Mouse (Mus musculus): ENCODE measurements around the gene Adgre4. TPM values are rescaled to one million over a fixed set of nuclear protein-coding genes. Genes with fewer than 3 reads are reported as not detected.

The Adgre4 gene
- polyA plus RNA-seq (2015; fragmentation: Nextera tagmentation; extraction: Ambion mirVana) = 0.27 and 0.58 TPM in 2 replicates

DNA sequence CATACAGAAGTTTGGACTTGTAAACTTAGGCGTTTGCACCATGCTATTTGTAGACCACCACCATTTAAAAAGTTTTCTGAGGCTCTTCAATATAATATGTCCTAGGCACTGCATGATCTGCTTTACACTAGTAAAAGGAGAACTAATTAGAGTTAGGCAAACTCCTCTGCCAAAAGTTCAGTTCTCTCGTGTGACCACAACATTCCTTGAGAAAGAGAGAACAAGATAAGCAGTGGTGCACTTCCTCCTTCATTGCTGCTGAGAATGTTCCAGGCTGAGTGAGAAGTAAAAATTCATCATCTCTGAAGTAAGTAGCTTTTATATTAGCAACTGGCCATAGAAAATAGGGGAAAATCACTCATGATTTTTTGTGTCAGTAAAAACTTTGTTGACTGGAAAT, at the start of gene Adgre4:
Gene Adgre4, plus strand, starts transcription at position 199 of the 400 bp plus-strand sequence.
- ATAC-seq (replicated peaks; ENCODE audit: extremely low read depth, insufficient read depth, low FRiP score) = no peak
- Histone ChIP-seq H3K4me3 (ENCODE audit: low read length) (no peak within 1 kb of the TSS), H3K4me1 (ENCODE audit: control insufficient read depth, insufficient read depth, low read length) (no peaks in the 10 kb centered on the region), H3K4me2 (ENCODE audit: low read depth, low read length) (no peak within 1 kb of the TSS), H3K9ac (ENCODE audit: low read length) (no peak within 1 kb of the TSS), H3K36me3 (ENCODE audit: control insufficient read depth, insufficient read depth) (no peaks in the 10 kb centered on the region), H3K27ac (ENCODE audit: low read length) (no peak within 1 kb of the TSS), H3K9me3 (replicated peaks; ENCODE audit: control insufficient read depth, low read length) (no peaks in the 10 kb centered on the region), H3K27me3 (ENCODE audit: control insufficient read depth, insufficient read depth, low read length) (no peaks in the 10 kb centered on the region)
- WGBS = 46% methylated on average over 2 of the region's 2 CpGs

- peaks cover 12% of the 10 kb centered on the region for H3K36me3 ChIP-seq (ENCODE audit: control insufficient read depth, insufficient read depth)
- no peak for ATAC-seq (replicated peaks; ENCODE audit: extremely low read depth, insufficient read depth, low FRiP score)
- H3K27ac ChIP-seq (ENCODE audit: low read length) = no peak overlapping the region
- H3K4me3 ChIP-seq (ENCODE audit: low read length) = no peak overlapping the region
- no peak overlapping the region for H3K4me2 ChIP-seq (ENCODE audit: low read depth, low read length)
- no peaks in the 10 kb centered on the region for H3K27me3 ChIP-seq (ENCODE audit: control insufficient read depth, insufficient read depth, low read length)
- no peak overlapping the region for H3K9ac ChIP-seq (ENCODE audit: low read length)
- H3K9me3 ChIP-seq (replicated peaks; ENCODE audit: control insufficient read depth, low read length) = no peaks in the 10 kb centered on the region
- no peaks in the 10 kb centered on the region for H3K4me1 ChIP-seq (ENCODE audit: control insufficient read depth, insufficient read depth, low read length)
- 56% methylated on average over 3 of the region's 3 CpGs for WGBS
Observed at GRCm38 (mm10) chr17:55702161-55702820, 47.5 kb upstream of the Adgre4 start.

DNA sequence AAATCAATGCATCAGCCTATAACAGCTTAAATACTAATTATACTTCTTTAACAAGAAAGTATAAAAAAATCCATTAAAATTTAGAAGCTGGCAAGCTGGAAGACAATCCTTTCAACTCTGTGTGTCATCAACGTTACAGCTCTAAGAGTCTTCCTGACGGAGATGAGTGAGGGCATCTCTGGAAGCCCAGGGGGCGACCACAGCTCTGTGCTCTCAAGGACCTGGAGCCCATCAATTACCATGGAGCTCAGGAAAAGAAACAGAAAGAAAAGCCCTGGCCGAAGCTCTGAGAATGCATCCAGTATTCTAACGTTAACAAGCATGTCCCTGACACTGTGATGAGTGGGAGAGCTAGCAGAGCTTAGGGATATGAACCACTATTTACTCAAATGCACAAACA, 46.9 kb upstream of the Adgre4 start:
- Histone ChIP-seq H3K4me3 (ENCODE audit: low read length) (no peak overlapping the region), H3K27ac (ENCODE audit: low read length) (no peak overlapping the region), H3K4me2 (ENCODE audit: low read depth, low read length) (no peak overlapping the region), H3K4me1 (ENCODE audit: control insufficient read depth, insufficient read depth, low read length) (no peaks in the 10 kb centered on the region), H3K36me3 (ENCODE audit: control insufficient read depth, insufficient read depth) (peaks cover 7% of the 10 kb centered on the region), H3K9me3 (replicated peaks; ENCODE audit: control insufficient read depth, low read length) (no peaks in the 10 kb centered on the region), H3K9ac (ENCODE audit: low read length) (no peak overlapping the region), H3K27me3 (ENCODE audit: control insufficient read depth, insufficient read depth, low read length) (no peaks in the 10 kb centered on the region)
- 76% methylated on average over 5 of the region's 5 CpGs for WGBS
- ATAC-seq (replicated peaks; ENCODE audit: extremely low read depth, insufficient read depth, low FRiP score) = no peak

GRCm38 (mm10) chr17:55711984-55712811, 37.6 kb upstream of the Adgre4 start, which contains the start of gene Pot1b:
Pot1b (minus strand) TSS chr17:55712628.
- Histone ChIP-seq H3K4me1 (ENCODE audit: control insufficient read depth, insufficient read depth, low read length) (no peaks in the 10 kb centered on the region), H3K4me2 (ENCODE audit: low read depth, low read length) (peak within 1 kb of the TSS; percentile 75), H3K4me3 (ENCODE audit: low read length) (peak within 1 kb of the TSS; percentile 79), H3K9ac (ENCODE audit: low read length) (peak within 1 kb of the TSS; percentile 80), H3K36me3 (ENCODE audit: control insufficient read depth, insufficient read depth) (no peaks in the 10 kb centered on the region), H3K9me3 (replicated peaks; ENCODE audit: control insufficient read depth, low read length) (no peaks in the 10 kb centered on the region), H3K27me3 (ENCODE audit: control insufficient read depth, insufficient read depth, low read length) (no peaks in the 10 kb centered on the region), H3K27ac (ENCODE audit: low read length) (0 out of 2 replicates have a peak within 1 kb of the TSS, but pooled peaks have one; percentile 33)
- under 1% methylated on average over 36 of the region's 37 CpGs for WGBS
- peak; percentile 99 for ATAC-seq (replicated peaks; ENCODE audit: extremely low read depth, insufficient read depth, low FRiP score)

- H3K4me2 ChIP-seq (ENCODE audit: low read depth, low read length) = no peak overlapping the region
- ATAC-seq (replicated peaks; ENCODE audit: extremely low read depth, insufficient read depth, low FRiP score) = no peak
- H3K4me3 ChIP-seq (ENCODE audit: low read length) = no peak overlapping the region
- H3K4me1 ChIP-seq (ENCODE audit: control insufficient read depth, insufficient read depth, low read length) = no peaks in the 10 kb centered on the region
- H3K9ac ChIP-seq (ENCODE audit: low read length) = no peak overlapping the region
- WGBS = 67% methylated on average over 1 of the region's 1 CpGs
- H3K9me3 ChIP-seq (replicated peaks; ENCODE audit: control insufficient read depth, low read length) = no peaks in the 10 kb centered on the region
- no peak overlapping the region for H3K27ac ChIP-seq (ENCODE audit: low read length)
- no peaks in the 10 kb centered on the region for H3K27me3 ChIP-seq (ENCODE audit: control insufficient read depth, insufficient read depth, low read length)
- no peaks in the 10 kb centered on the region for H3K36me3 ChIP-seq (ENCODE audit: control insufficient read depth, insufficient read depth)
Observed at GRCm38 (mm10) chr17:55721270-55721669, 28.5 kb upstream of the Adgre4 start.

- Histone ChIP-seq H3K9ac (ENCODE audit: low read length) (no peak overlapping the region), H3K27ac (ENCODE audit: low read length) (no peak overlapping the region), H3K4me2 (ENCODE audit: low read depth, low read length) (no peak overlapping the region), H3K27me3 (ENCODE audit: control insufficient read depth, insufficient read depth, low read length) (no peaks in the 10 kb centered on the region), H3K4me3 (ENCODE audit: low read length) (no peak overlapping the region), H3K9me3 (replicated peaks; ENCODE audit: control insufficient read depth, low read length) (no peaks in the 10 kb centered on the region), H3K4me1 (ENCODE audit: control insufficient read depth, insufficient read depth, low read length) (no peaks in the 10 kb centered on the region), H3K36me3 (ENCODE audit: control insufficient read depth, insufficient read depth) (no peaks in the 10 kb centered on the region)
- WGBS = 63% methylated on average over 2 of the region's 2 CpGs
- ATAC-seq (replicated peaks; ENCODE audit: extremely low read depth, insufficient read depth, low FRiP score) = no peak
Observed at GRCm38 (mm10) chr17:55722250-55722649, 27.5 kb upstream of the Adgre4 start.

DNA sequence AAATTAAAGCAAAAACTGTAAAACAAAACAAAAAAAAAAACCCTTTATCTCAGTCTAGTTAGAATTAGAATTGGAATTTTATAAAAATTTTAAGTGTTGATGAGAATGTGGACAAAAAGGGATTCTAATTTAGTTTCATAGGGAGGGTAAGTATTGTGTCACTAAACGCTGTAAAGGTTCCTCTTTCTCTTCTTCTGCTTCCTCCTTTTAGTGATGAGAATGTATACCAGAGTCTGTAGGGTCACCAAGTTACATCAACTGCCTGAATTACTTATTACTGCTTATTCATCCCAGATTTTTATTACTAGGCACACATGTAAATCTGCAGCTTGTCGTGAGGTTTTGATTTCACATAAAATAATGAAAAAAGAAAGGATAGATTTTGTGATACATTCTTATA, 23.6 kb upstream of the Adgre4 start:
- Histone ChIP-seq H3K27me3 (ENCODE audit: control insufficient read depth, insufficient read depth, low read length) (no peaks in the 10 kb centered on the region), H3K27ac (ENCODE audit: low read length) (no peak overlapping the region), H3K9me3 (replicated peaks; ENCODE audit: control insufficient read depth, low read length) (no peaks in the 10 kb centered on the region), H3K4me3 (ENCODE audit: low read length) (no peak overlapping the region), H3K36me3 (ENCODE audit: control insufficient read depth, insufficient read depth) (no peaks in the 10 kb centered on the region), H3K4me1 (ENCODE audit: control insufficient read depth, insufficient read depth, low read length) (no peaks in the 10 kb centered on the region), H3K9ac (ENCODE audit: low read length) (no peak overlapping the region), H3K4me2 (ENCODE audit: low read depth, low read length) (no peak overlapping the region)
- WGBS = 54% methylated on average over 2 of the region's 2 CpGs
- ATAC-seq (replicated peaks; ENCODE audit: extremely low read depth, insufficient read depth, low FRiP score) = no peak

GRCm38 (mm10) chr17:55736675-55737074, 13.1 kb upstream of the Adgre4 start:
- no peak overlapping the region for H3K4me2 ChIP-seq (ENCODE audit: low read depth, low read length)
- ATAC-seq (replicated peaks; ENCODE audit: extremely low read depth, insufficient read depth, low FRiP score) = no peak
- no peak overlapping the region for H3K9ac ChIP-seq (ENCODE audit: low read length)

DNA sequence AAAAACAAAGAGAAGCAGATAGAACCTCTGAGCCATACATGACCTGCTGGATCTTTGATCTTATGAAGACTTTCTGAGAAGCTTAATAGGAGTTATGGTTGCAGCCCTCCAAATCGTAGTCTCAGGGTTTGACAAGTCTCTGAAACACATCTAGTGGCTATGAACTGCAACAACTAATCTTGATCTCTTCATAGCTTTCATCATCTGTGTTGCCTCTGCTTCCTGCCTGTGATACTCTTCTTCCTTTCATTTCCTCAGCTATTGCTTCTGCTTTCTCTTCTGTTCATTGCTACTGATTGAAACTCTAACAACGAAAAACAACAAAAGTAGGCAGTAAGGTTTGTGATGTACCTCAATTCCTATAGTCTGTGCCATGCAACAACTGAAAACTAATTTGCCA, 1.4 kb downstream of the Adgre4 start:
- H3K27me3 ChIP-seq (ENCODE audit: control insufficient read depth, insufficient read depth, low read length) = no peaks in the 10 kb centered on the region
- H3K36me3 ChIP-seq (ENCODE audit: control insufficient read depth, insufficient read depth) = no peaks in the 10 kb centered on the region
- WGBS = 63% methylated on average over 2 of the region's 2 CpGs
- H3K4me3 ChIP-seq (ENCODE audit: low read length) = no peak overlapping the region
- no peaks in the 10 kb centered on the region for H3K4me1 ChIP-seq (ENCODE audit: control insufficient read depth, insufficient read depth, low read length)
- H3K9ac ChIP-seq (ENCODE audit: low read length) = no peak overlapping the region
- ATAC-seq (replicated peaks; ENCODE audit: extremely low read depth, insufficient read depth, low FRiP score) = no peak
- H3K27ac ChIP-seq (ENCODE audit: low read length) = no peak overlapping the region
- no peaks in the 10 kb centered on the region for H3K9me3 ChIP-seq (replicated peaks; ENCODE audit: control insufficient read depth, low read length)
- H3K4me2 ChIP-seq (ENCODE audit: low read depth, low read length) = no peak overlapping the region

More at GRCm38 (mm10) chr17:55736675-55737074, 13.1 kb upstream of the Adgre4 start:
- no peaks in the 10 kb centered on the region for H3K4me1 ChIP-seq (ENCODE audit: control insufficient read depth, insufficient read depth, low read length)
- no peaks in the 10 kb centered on the region for H3K27me3 ChIP-seq (ENCODE audit: control insufficient read depth, insufficient read depth, low read length)
- H3K36me3 ChIP-seq (ENCODE audit: control insufficient read depth, insufficient read depth) = no peaks in the 10 kb centered on the region
- H3K9me3 ChIP-seq (replicated peaks; ENCODE audit: control insufficient read depth, low read length) = no peaks in the 10 kb centered on the region
- no peak overlapping the region for H3K27ac ChIP-seq (ENCODE audit: low read length)
- H3K4me3 ChIP-seq (ENCODE audit: low read length) = no peak overlapping the region
- WGBS = 55% methylated on average over 1 of the region's 1 CpGs

Measured in heart, embryonic 16.5 days (tissue).